Mouse (Mus musculus) heart, embryonic 13.5 days (tissue): Measurements from ENCODE around the gene Nrxn2. TPM values are rescaled to one million over a fixed set of nuclear protein-coding genes. Genes with fewer than 3 reads are reported as not detected.

Source experiments
- ATAC-seq: fragments of 200-750 bp; cut with Nextera tagmentation; 2 replicates; pipeline ENCODE4 v1.8.0; 2017; ENCODE audit warnings: moderate TSS enrichment; ENCODE audit not compliant: insufficient number of reproducible peaks, low FRiP score, low TSS enrichment; ENCODE audit errors: extremely low read depth
- H3K27ac ChIP-seq: fragments of 300-500 bp; sonication (generic); replicated peaks from 2 replicates; pipeline ENCODE4 v1.5.1; 2015; ENCODE audit warnings: moderate library complexity, mild to moderate bottlenecking, inconsistent platforms
- H3K27me3 ChIP-seq: fragments of 300-500 bp; sonication (generic); replicated peaks from 2 replicates; pipeline ENCODE4 v1.6.1; 2015; ENCODE audit warnings: mild to moderate bottlenecking, inconsistent platforms
- H3K36me3 ChIP-seq: fragments of 300-500 bp; sonication (generic); 2 replicates; pipeline ENCODE4 v1.6.1; 2015; ENCODE audit warnings: mild to moderate bottlenecking, inconsistent platforms
- H3K4me1 ChIP-seq: fragments of 300-500 bp; sonication (generic); 2 replicates; pipeline ENCODE4 v1.6.1; 2015; ENCODE audit warnings: inconsistent platforms
- H3K4me2 ChIP-seq: fragments of 300-500 bp; sonication (generic); 2 replicates; pipeline ENCODE4 v1.6.1; 2015; ENCODE audit warnings: inconsistent platforms, mild to moderate bottlenecking, moderate library complexity
- H3K4me3 ChIP-seq: fragments of 300-500 bp; sonication (generic); 2 replicates; pipeline ENCODE4 v1.5.1; 2015; ENCODE audit warnings: moderate library complexity, mild to moderate bottlenecking, inconsistent platforms
- H3K9ac ChIP-seq: fragments of 300-500 bp; sonication (generic); 2 replicates; pipeline ENCODE4 v1.6.1; 2015; ENCODE audit warnings: inconsistent platforms, mild to moderate bottlenecking, moderate library complexity
- H3K9me3 ChIP-seq: fragments of 300-500 bp; sonication (generic); 2 replicates; pipeline ENCODE4 v1.6.1; 2016; ENCODE audit warnings: inconsistent platforms
- WGBS: fragments of 180-500 bp; shearing (Covaris S2); methylation state at CpG from one replicate; pipeline ENCODE4 v1.1.7; 2015; ENCODE audit warnings: mixed read lengths; 5-methylcytosine and 5-hydroxymethylcytosine counted together
- polyA plus RNA-seq: library from polyadenylated mRNA; unstranded; fragments of >200 nt; fragmentation: Nextera tagmentation; extraction: Ambion mirVana; gene quantifications from 2 replicates; pipeline ENCODE4 v1.2.1, GENCODE M21; 2015

The Nrxn2 gene
- polyA plus RNA-seq, 1 experiment from 2014 or later: 0.52 TPM

- ATAC-seq: no peak
- 91% methylated on average over 5 of the region's 5 CpGs for WGBS
- Histone ChIP-seq H3K27me3 (no peaks in the 10 kb centered on the region), H3K9me3 (no peaks in the 10 kb centered on the region), H3K4me1 (peaks cover 52% of the 10 kb centered on the region), H3K27ac (no peak overlapping the region), H3K9ac (no peak overlapping the region), H3K4me3 (no peak overlapping the region), H3K4me2 (no peak overlapping the region), H3K36me3 (peaks cover 42% of the 10 kb centered on the region)
These were observed 37.3 kb upstream of the Nrxn2 start for GRCm38 (mm10) chr19:6381238-6381637.

- Histone ChIP-seq H3K9me3 (no peaks in the 10 kb centered on the region), H3K9ac (no peak overlapping the region), H3K4me3 (no peak overlapping the region), H3K27me3 (no peaks in the 10 kb centered on the region), H3K4me2 (no peak overlapping the region), H3K36me3 (peaks cover 39% of the 10 kb centered on the region), H3K27ac (peak overlapping the region; percentile 87), H3K4me1 (peaks cover 53% of the 10 kb centered on the region)
- no peak for ATAC-seq
- WGBS: 68% methylated on average over 4 of the region's 4 CpGs
These were observed 36.1 kb upstream of the Nrxn2 start for GRCm38 (mm10) chr19:6382323-6382924.

- H3K27ac ChIP-seq: peak overlapping the region; percentile 87
- peak overlapping the region; percentile 72 for H3K4me2 ChIP-seq
- no peaks in the 10 kb centered on the region for H3K9me3 ChIP-seq
- 29% methylated on average over 5 of the region's 5 CpGs for WGBS
- peaks cover 38% of the 10 kb centered on the region for H3K36me3 ChIP-seq
- H3K4me3 ChIP-seq: no peak overlapping the region
- H3K4me1 ChIP-seq: peaks cover 48% of the 10 kb centered on the region
- H3K27me3 ChIP-seq: no peaks in the 10 kb centered on the region
- ATAC-seq: no peak
- H3K9ac ChIP-seq: peak overlapping the region; percentile 58
These were observed 35.1 kb upstream of the Nrxn2 start for GRCm38 (mm10) chr19:6383470-6383869.

GRCm38 (mm10) chr19:6384128-6384527 is 34.4 kb upstream of the Nrxn2 start, which contains the start of gene Pygm:
Gene Pygm, plus strand, starts transcription at chr19:6384399.
- Histone ChIP-seq H3K36me3 (peaks cover 38% of the 10 kb centered on the region), H3K4me2 (peak within 1 kb of the TSS; percentile 72), H3K4me3 (peak within 1 kb of the TSS; percentile 57), H3K27me3 (no peaks in the 10 kb centered on the region; the same call in 1 of the 2 replicates), H3K9me3 (no peaks in the 10 kb centered on the region), H3K27ac (peak within 1 kb of the TSS; percentile 87), H3K9ac (peak within 1 kb of the TSS; percentile 85), H3K4me1 (peaks cover 48% of the 10 kb centered on the region)
- 10% methylated on average over 7 of the region's 7 CpGs for WGBS
- peak; percentile 53; the same call in 1 of the 2 replicates for ATAC-seq

- no peak for ATAC-seq
- H3K36me3 ChIP-seq: peaks cover 38% of the 10 kb centered on the region
- H3K27ac ChIP-seq: peak overlapping the region; percentile 87
- H3K9ac ChIP-seq: peak overlapping the region; percentile 85
- H3K4me1 ChIP-seq: peaks cover 55% of the 10 kb centered on the region
- H3K4me2 ChIP-seq: peak overlapping the region; percentile 72
- H3K9me3 ChIP-seq: no peaks in the 10 kb centered on the region
- H3K4me3 ChIP-seq: peak overlapping the region; percentile 57
- H3K27me3 ChIP-seq: no peaks in the 10 kb centered on the region; the same call in 1 of the 2 replicates
- WGBS: 33% methylated on average over 11 of the region's 11 CpGs
These were observed 33.6 kb upstream of the Nrxn2 start for GRCm38 (mm10) chr19:6384954-6385353.

GRCm38 (mm10) chr19:6385419-6385818 is 33.1 kb upstream of the Nrxn2 start:
- Histone ChIP-seq H3K9me3 (no peaks in the 10 kb centered on the region), H3K27ac (peak overlapping the region; percentile 87), H3K4me3 (peak overlapping the region; percentile 57), H3K36me3 (peaks cover 42% of the 10 kb centered on the region), H3K27me3 (no peaks in the 10 kb centered on the region; the same call in 1 of the 2 replicates), H3K9ac (peak overlapping the region; percentile 85), H3K4me1 (peaks cover 57% of the 10 kb centered on the region), H3K4me2 (peak overlapping the region; percentile 72)
- ATAC-seq: no peak
- WGBS: 44% methylated on average over 5 of the region's 5 CpGs

- WGBS: 65% methylated on average over 7 of the region's 7 CpGs
- peaks cover 57% of the 10 kb centered on the region for H3K4me1 ChIP-seq
- H3K4me2 ChIP-seq: peak overlapping the region; percentile 72
- ATAC-seq: no peak
- H3K27ac ChIP-seq: peak overlapping the region; percentile 87
- no peaks in the 10 kb centered on the region; the same call in 1 of the 2 replicates for H3K27me3 ChIP-seq
- peaks cover 42% of the 10 kb centered on the region for H3K36me3 ChIP-seq
- H3K9ac ChIP-seq: peak overlapping the region; percentile 85
- peak overlapping the region; percentile 57 for H3K4me3 ChIP-seq
- H3K9me3 ChIP-seq: no peaks in the 10 kb centered on the region
These were observed 32.7 kb upstream of the Nrxn2 start for GRCm38 (mm10) chr19:6385821-6386220.

- Histone ChIP-seq H3K4me3 (peak overlapping the region; percentile 57), H3K27ac (no peak overlapping the region), H3K9me3 (no peaks in the 10 kb centered on the region), H3K4me2 (peak overlapping the region; percentile 72), H3K36me3 (peaks cover 46% of the 10 kb centered on the region), H3K27me3 (no peaks in the 10 kb centered on the region; the same call in 1 of the 2 replicates), H3K9ac (peak overlapping the region; percentile 85), H3K4me1 (peaks cover 57% of the 10 kb centered on the region)
- ATAC-seq: no peak
- WGBS: 68% methylated on average over 9 of the region's 9 CpGs
These were observed 32.3 kb upstream of the Nrxn2 start for GRCm38 (mm10) chr19:6386234-6386633.

GRCm38 (mm10) chr19:6388006-6388405 is 30.5 kb upstream of the Nrxn2 start:
- no peak overlapping the region for H3K4me2 ChIP-seq
- no peaks in the 10 kb centered on the region for H3K9me3 ChIP-seq
- WGBS: 76% methylated on average over 13 of the region's 13 CpGs
- H3K36me3 ChIP-seq: peaks cover 63% of the 10 kb centered on the region
- H3K9ac ChIP-seq: no peak overlapping the region
- H3K27me3 ChIP-seq: no peaks in the 10 kb centered on the region; the same call in 1 of the 2 replicates
- no peak overlapping the region for H3K27ac ChIP-seq
- peaks cover 47% of the 10 kb centered on the region for H3K4me1 ChIP-seq
- no peak for ATAC-seq
- H3K4me3 ChIP-seq: no peak overlapping the region

- Histone ChIP-seq H3K36me3 (peaks cover 78% of the 10 kb centered on the region), H3K4me2 (peak overlapping the region; percentile 55), H3K9ac (peak overlapping the region; percentile 40), H3K4me3 (peak overlapping the region; percentile 26), H3K27me3 (no peaks in the 10 kb centered on the region; the same call in 1 of the 2 replicates), H3K9me3 (no peaks in the 10 kb centered on the region), H3K4me1 (peaks cover 29% of the 10 kb centered on the region), H3K27ac (no peak overlapping the region)
- 25% methylated on average over 16 of the region's 16 CpGs for WGBS
- ATAC-seq: no peak
These were observed 28.7 kb upstream of the Nrxn2 start for GRCm38 (mm10) chr19:6389803-6390202.

- H3K27me3 ChIP-seq: no peaks in the 10 kb centered on the region; the same call in 1 of the 2 replicates
- H3K36me3 ChIP-seq: peaks cover 80% of the 10 kb centered on the region
- H3K9me3 ChIP-seq: no peaks in the 10 kb centered on the region
- WGBS: 63% methylated on average over 6 of the region's 6 CpGs
- no peak overlapping the region for H3K27ac ChIP-seq
- H3K4me2 ChIP-seq: no peak overlapping the region
- no peak overlapping the region for H3K4me3 ChIP-seq
- ATAC-seq: no peak
- peaks cover 26% of the 10 kb centered on the region for H3K4me1 ChIP-seq
- H3K9ac ChIP-seq: 0 out of 2 replicates have a peak overlapping the region, but pooled peaks have one; percentile 40
These were observed 28.3 kb upstream of the Nrxn2 start for GRCm38 (mm10) chr19:6390251-6390650.
